Mouse (Mus musculus) hindbrain, embryonic 12.5 days (tissue): ENCODE data around the gene Rhbdf2. TPM values are rescaled to one million over a fixed set of nuclear protein-coding genes. Genes with fewer than 3 reads are reported as not detected.
A peak's percentile ranks its signal among the peaks of the same experiment; 100 is the strongest.
"Not testable (repeated sequence)": the region's sequence is repeated elsewhere in the genome, so short reads cannot be mapped to it uniquely, and the experiment has no call there.

Source experiments
- ATAC-seq: fragments of 200-750 bp; cut with Nextera tagmentation; 2 replicates; pipeline ENCODE4 v1.8.0; 2017; ENCODE audit warnings: moderate TSS enrichment; ENCODE audit not compliant: low FRiP score
- H3K27ac ChIP-seq: fragments of 300-500 bp; sonication (generic); 2 replicates; pipeline ENCODE4 v1.5.1; 2016; ENCODE audit warnings: mild to moderate bottlenecking
- H3K27me3 ChIP-seq: fragments of 300-500 bp; sonication (generic); 2 replicates; pipeline ENCODE4 v1.6.1; 2016; ENCODE audit warnings: mild to moderate bottlenecking
- H3K36me3 ChIP-seq: fragments of 300-500 bp; sonication (generic); 2 replicates; pipeline ENCODE4 v1.6.1; 2016; ENCODE audit warnings: mild to moderate bottlenecking
- H3K4me1 ChIP-seq: fragments of 300-500 bp; sonication (generic); 2 replicates; pipeline ENCODE4 v1.6.1; 2016
- H3K4me2 ChIP-seq: fragments of 300-500 bp; sonication (generic); replicated peaks from 2 replicates; pipeline ENCODE4 v1.6.1; 2016; ENCODE audit warnings: mild to moderate bottlenecking
- H3K4me3 ChIP-seq: fragments of 300-500 bp; sonication (generic); 2 replicates; pipeline ENCODE4 v1.5.1; 2016; ENCODE audit warnings: mild to moderate bottlenecking
- H3K9ac ChIP-seq: fragments of 300-500 bp; sonication (generic); 2 replicates; pipeline ENCODE4 v1.6.1; 2016; ENCODE audit warnings: mild to moderate bottlenecking, moderate library complexity
- H3K9me3 ChIP-seq: fragments of 300-500 bp; sonication (generic); replicated peaks from 2 replicates; pipeline ENCODE4 v1.6.1; 2016; ENCODE audit warnings: mild to moderate bottlenecking
- WGBS: fragments of 180-500 bp; shearing (Covaris S2); methylation state at CpG from one replicate; pipeline ENCODE4 v1.1.7; 2016; 5-methylcytosine and 5-hydroxymethylcytosine counted together
- polyA plus RNA-seq: library from polyadenylated mRNA; unstranded; fragments of >200 nt; fragmentation: Nextera tagmentation; extraction: Ambion mirVana; gene quantifications from 2 replicates; pipeline ENCODE4 v1.2.1, GENCODE M21; 2016

Rhbdf2 gene
- polyA plus RNA-seq, 1 experiment from 2014 or later, result 3.7 TPM

- Histone ChIP-seq H3K36me3 (peaks cover 16% of the 10 kb centered on the region), H3K27me3 (no peaks in the 10 kb centered on the region), H3K9me3 (no peaks in the 10 kb centered on the region), H3K4me1 (peaks cover 52% of the 10 kb centered on the region), H3K27ac (0 out of 2 replicates have a peak overlapping the region, but pooled peaks have one; percentile 2), H3K4me2 (no peak overlapping the region), H3K4me3 (no peak overlapping the region), H3K9ac (0 out of 2 replicates have a peak overlapping the region, but pooled peaks have one; percentile 3)
- 37% methylated on average over 5 of the region's 5 CpGs for WGBS
- no peak for ATAC-seq
Measured at GRCm38 (mm10) chr11:116669316-116669715, 42.5 kb upstream of the Rhbdf2 start.

- Histone ChIP-seq H3K36me3 (peaks cover 11% of the 10 kb centered on the region), H3K27me3 (peaks cover 4% of the 10 kb centered on the region; the same call in 1 of the 2 replicates), H3K4me3 (no peak overlapping the region), H3K4me2 (no peak overlapping the region), H3K9ac (no peak overlapping the region), H3K27ac (0 out of 2 replicates have a peak overlapping the region, but pooled peaks have one; percentile 2), H3K9me3 (no peaks in the 10 kb centered on the region), H3K4me1 (peaks cover 54% of the 10 kb centered on the region)
- no peak for ATAC-seq
- WGBS, result 45% methylated on average over 7 of the region's 7 CpGs
Measured at GRCm38 (mm10) chr11:116668839-116669238, 42.0 kb upstream of the Rhbdf2 start.

GRCm38 (mm10) chr11:116668381-116668825, 41.6 kb upstream of the Rhbdf2 start:
- no peaks in the 10 kb centered on the region for H3K9me3 ChIP-seq
- no peak overlapping the region for H3K27ac ChIP-seq
- WGBS, result 75% methylated on average over 10 of the region's 10 CpGs
- peaks cover 7% of the 10 kb centered on the region; the same call in 1 of the 2 replicates for H3K36me3 ChIP-seq
- H3K4me3 ChIP-seq, result no peak overlapping the region
- H3K4me1 ChIP-seq, result peaks cover 55% of the 10 kb centered on the region
- no peak for ATAC-seq
- H3K27me3 ChIP-seq, result peaks cover 6% of the 10 kb centered on the region; the same call in 1 of the 2 replicates
- H3K9ac ChIP-seq, result no peak overlapping the region
- H3K4me2 ChIP-seq, result no peak overlapping the region

- no peak for ATAC-seq
- no peak overlapping the region for H3K4me3 ChIP-seq
- H3K9me3 ChIP-seq, result no peaks in the 10 kb centered on the region
- H3K27ac ChIP-seq, result no peak overlapping the region
- H3K36me3 ChIP-seq, result peaks cover 2% of the 10 kb centered on the region; the same call in 1 of the 2 replicates
- no peak overlapping the region for H3K4me2 ChIP-seq
- 88% methylated on average over 8 of the region's 8 CpGs for WGBS
- no peak overlapping the region for H3K9ac ChIP-seq
- peaks cover 6% of the 10 kb centered on the region; the same call in 1 of the 2 replicates for H3K27me3 ChIP-seq
- H3K4me1 ChIP-seq, result peaks cover 55% of the 10 kb centered on the region
Measured at GRCm38 (mm10) chr11:116667930-116668329, 41.1 kb upstream of the Rhbdf2 start.

GRCm38 (mm10) chr11:116667012-116667411, 40.2 kb upstream of the Rhbdf2 start:
- peaks cover 56% of the 10 kb centered on the region for H3K4me1 ChIP-seq
- 95% methylated on average over 3 of the region's 5 CpGs for WGBS
- ATAC-seq, result not testable (repeated sequence)

GRCm38 (mm10) chr11:116666566-116666965, 39.7 kb upstream of the Rhbdf2 start:
- ATAC-seq, result no peak
- Histone ChIP-seq H3K36me3 (no peaks in the 10 kb centered on the region), H3K27me3 (peaks cover 6% of the 10 kb centered on the region; the same call in 1 of the 2 replicates), H3K4me1 (peaks cover 61% of the 10 kb centered on the region), H3K4me2 (no peak overlapping the region), H3K9me3 (no peaks in the 10 kb centered on the region), H3K27ac (no peak overlapping the region), H3K4me3 (no peak overlapping the region), H3K9ac (no peak overlapping the region)
- WGBS, result 79% methylated on average over 9 of the region's 9 CpGs

More at GRCm38 (mm10) chr11:116667012-116667411, 40.2 kb upstream of the Rhbdf2 start:
- not testable (repeated sequence) for H3K9me3 ChIP-seq, H3K4me2 ChIP-seq, H3K36me3 ChIP-seq, H3K27ac ChIP-seq, H3K4me3 ChIP-seq, H3K27me3 ChIP-seq, H3K9ac ChIP-seq

GRCm38 (mm10) chr11:116665289-116665688, 38.5 kb upstream of the Rhbdf2 start:
- ATAC-seq, result no peak
- Histone ChIP-seq H3K4me1 (peaks cover 66% of the 10 kb centered on the region), H3K9me3 (no peaks in the 10 kb centered on the region), H3K27me3 (peaks cover 6% of the 10 kb centered on the region; the same call in 1 of the 2 replicates), H3K4me3 (no peak overlapping the region), H3K9ac (no peak overlapping the region), H3K27ac (no peak overlapping the region; the same call in 1 of the 2 replicates), H3K36me3 (no peaks in the 10 kb centered on the region), H3K4me2 (no peak overlapping the region)
- 77% methylated on average over 10 of the region's 10 CpGs for WGBS

GRCm38 (mm10) chr11:116661948-116662377, 35.1 kb upstream of the Rhbdf2 start:
- Histone ChIP-seq H3K27me3 (peaks cover 6% of the 10 kb centered on the region; the same call in 1 of the 2 replicates), H3K4me2 (no peak overlapping the region), H3K9ac (peak overlapping the region; percentile 53; the same call in 1 of the 2 replicates), H3K4me3 (no peak overlapping the region), H3K4me1 (peaks cover 66% of the 10 kb centered on the region), H3K36me3 (no peaks in the 10 kb centered on the region), H3K9me3 (no peaks in the 10 kb centered on the region), H3K27ac (peak overlapping the region; percentile 93)
- WGBS, result 39% methylated on average over 8 of the region's 8 CpGs
- no peak for ATAC-seq

GRCm38 (mm10) chr11:116661291-116661947, 34.6 kb upstream of the Rhbdf2 start:
- Histone ChIP-seq H3K9me3 (no peaks in the 10 kb centered on the region), H3K4me2 (peak overlapping the region; percentile 36), H3K4me1 (peaks cover 68% of the 10 kb centered on the region), H3K27me3 (peaks cover 9% of the 10 kb centered on the region; the same call in 1 of the 2 replicates), H3K27ac (peak overlapping the region; percentile 93), H3K4me3 (no peak overlapping the region), H3K36me3 (no peaks in the 10 kb centered on the region), H3K9ac (peak overlapping the region; percentile 15)
- peak; percentile 68 for ATAC-seq
- 16% methylated on average over 13 of the region's 13 CpGs for WGBS

GRCm38 (mm10) chr11:116660181-116660580, 33.4 kb upstream of the Rhbdf2 start:
- no peaks in the 10 kb centered on the region for H3K36me3 ChIP-seq
- H3K4me2 ChIP-seq, result no peak overlapping the region
- H3K4me3 ChIP-seq, result no peak overlapping the region
- 77% methylated on average over 9 of the region's 9 CpGs for WGBS
- H3K9ac ChIP-seq, result peak overlapping the region; percentile 15; the same call in 1 of the 2 replicates
- ATAC-seq, result no peak
- H3K9me3 ChIP-seq, result no peaks in the 10 kb centered on the region
- peak overlapping the region; percentile 93 for H3K27ac ChIP-seq
- H3K4me1 ChIP-seq, result peaks cover 65% of the 10 kb centered on the region
- H3K27me3 ChIP-seq, result peaks cover 14% of the 10 kb centered on the region

- no peak for ATAC-seq
- H3K27me3 ChIP-seq, result peaks cover 23% of the 10 kb centered on the region
- H3K27ac ChIP-seq, result no peak overlapping the region
- no peak overlapping the region for H3K4me2 ChIP-seq
- peaks cover 67% of the 10 kb centered on the region for H3K4me1 ChIP-seq
- H3K9ac ChIP-seq, result no peak overlapping the region
- no peaks in the 10 kb centered on the region for H3K36me3 ChIP-seq
- 81% methylated on average over 15 of the region's 15 CpGs for WGBS
- H3K9me3 ChIP-seq, result no peaks in the 10 kb centered on the region
- H3K4me3 ChIP-seq, result no peak overlapping the region
Measured at GRCm38 (mm10) chr11:116659027-116659621, 32.3 kb upstream of the Rhbdf2 start.

- ATAC-seq, result no peak
- Histone ChIP-seq H3K9me3 (no peaks in the 10 kb centered on the region), H3K4me1 (peaks cover 64% of the 10 kb centered on the region), H3K36me3 (no peaks in the 10 kb centered on the region), H3K4me2 (0 out of 2 replicates have a peak overlapping the region, but pooled peaks have one; percentile 53), H3K4me3 (no peak overlapping the region), H3K27me3 (peaks cover 26% of the 10 kb centered on the region), H3K27ac (peak overlapping the region; percentile 92), H3K9ac (no peak overlapping the region)
- 67% methylated on average over 10 of the region's 10 CpGs for whole genome bisulfite sequencing
Measured at GRCm38 (mm10) chr11:116658238-116658637, 31.4 kb upstream of the Rhbdf2 start.
